Mouse (Mus musculus): Measurements from ENCODE around the gene Gm16451. TPM values are rescaled to one million over a fixed set of nuclear protein-coding genes. Genes with fewer than 3 reads are reported as not detected.
"Not testable (repeated sequence)": the region's sequence is repeated elsewhere in the genome, so short reads cannot be mapped to it uniquely, and the experiment has no call there.

The Gm16451 gene
- total RNA-seq (2021), result not detected
- long read RNA-seq, experiment 1, result 0 reads
- long read RNA-seq, experiment 2, result 0 reads

DNA sequence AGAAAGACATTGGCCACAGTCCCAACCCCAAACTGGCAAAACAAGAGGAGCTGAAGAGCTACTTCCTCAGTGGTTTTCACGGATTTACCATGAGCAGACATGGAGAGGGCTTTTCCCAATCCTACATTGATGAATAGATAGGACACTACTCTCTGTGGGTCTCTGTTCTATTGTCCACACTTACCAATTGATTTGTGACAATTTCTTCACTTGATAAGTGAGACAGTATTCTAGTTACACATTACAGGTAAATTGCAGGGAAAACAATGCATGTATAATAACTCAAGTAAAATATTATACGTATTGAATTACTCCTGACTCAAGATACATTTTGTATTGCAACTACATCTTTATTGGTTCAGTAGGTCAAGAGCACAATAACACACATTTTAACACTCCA lies at the start of gene Gm16451:
Gene Gm16451, minus strand, starts transcription at position 101 of the 400 bp plus-strand sequence.
- intact Hi-C loops (cut with DNase I; ENCODE audit: low total_unique reads); DNase-seq: not testable (repeated sequence)

DNA sequence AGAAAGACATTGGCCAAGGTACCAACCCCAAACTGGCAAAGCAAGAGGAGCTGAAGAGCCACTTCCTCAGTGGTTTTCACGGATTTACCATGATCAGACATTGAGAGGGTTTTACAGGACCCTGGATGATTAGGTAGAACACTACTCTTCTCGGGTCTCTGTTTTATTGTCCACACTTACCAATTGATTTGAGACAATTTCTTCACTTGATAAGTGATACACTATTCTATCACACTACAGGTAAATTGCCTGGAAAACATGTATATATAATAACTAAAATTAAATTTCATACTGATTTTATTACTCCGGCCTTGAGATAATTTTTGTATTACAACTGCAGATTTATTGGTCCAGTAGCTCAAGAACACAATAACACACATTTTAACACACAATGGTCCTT lies 45.9 kb upstream of the Gm16451 start, which contains the start of gene Vmn1r142:
Gene Vmn1r142, minus strand, starts transcription at position 101 of the 400 bp plus-strand sequence.
- intact Hi-C loops (cut with DNase I; ENCODE audit: low total_unique reads); DNase-seq: not testable (repeated sequence)

DNA sequence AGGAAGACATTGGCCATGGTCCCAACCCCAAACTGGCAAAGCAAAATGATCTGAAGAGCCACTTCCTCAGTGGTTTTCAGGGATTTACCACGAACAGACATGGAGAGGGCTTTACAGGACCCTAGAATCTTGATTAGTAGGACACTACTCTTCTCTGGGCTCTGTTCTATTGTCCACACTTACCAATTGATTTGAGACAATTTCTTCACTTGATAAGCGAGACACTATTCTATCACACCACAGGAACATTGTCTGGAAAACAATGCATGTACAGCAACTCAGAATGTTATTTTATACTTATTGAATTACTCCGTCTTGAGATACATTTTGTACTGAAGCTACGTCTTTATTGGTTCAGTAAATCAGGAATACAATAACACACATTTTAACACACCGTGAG lies 16.6 kb upstream of the Gm16451 start, which contains the start of gene Gm10666:
Gene Gm10666, minus strand, starts transcription at position 101 of the 400 bp plus-strand sequence.
- intact Hi-C loops (cut with DNase I; ENCODE audit: low total_unique reads); DNase-seq: not testable (repeated sequence)

DNA sequence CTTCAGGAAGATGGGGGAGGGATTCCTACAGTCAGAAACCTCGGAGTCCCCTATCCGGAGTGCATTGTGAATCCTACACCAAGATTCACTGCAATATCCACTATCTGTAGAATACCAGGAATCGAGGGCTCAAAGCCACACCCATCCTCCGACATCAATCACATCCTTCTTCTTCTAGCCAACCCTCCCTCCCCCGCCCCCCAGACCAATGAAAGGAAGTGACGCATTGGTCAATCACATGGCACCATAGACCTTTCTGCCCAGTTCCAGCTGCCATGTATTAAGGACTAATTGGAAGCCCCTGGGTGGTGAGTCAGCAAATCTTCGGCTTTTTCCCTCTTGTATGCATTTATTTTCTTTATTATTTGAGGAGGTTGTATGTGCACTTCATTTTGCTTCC lies 49.3 kb downstream of the Gm16451 start, which contains the start of gene Vmn1r139:
Gene Vmn1r139, plus strand, starts transcription at position 301 of the 400 bp plus-strand sequence.
- intact Hi-C loops (cut with DNase I; ENCODE audit: low total_unique reads); DNase-seq: not testable (repeated sequence)

Other genes with a start within 250 kb of the Gm16451 start
- not detected for gene Gm5891, start 197.0 kb downstream of the Gm16451 start, total RNA-seq (2021)
- not detected for gene Vmn1r137, start 123.7 kb downstream of the Gm16451 start, total RNA-seq (2021)
- not detected for gene Vmn1r138, start 89.3 kb downstream of the Gm16451 start, total RNA-seq (2021)
- gene Gm6176, start 61.9 kb downstream of the Gm16451 start, total RNA-seq (2021), result not detected
- gene Vmn1r139, start 49.2 kb downstream of the Gm16451 start, total RNA-seq (2021), result not detected
- not detected for gene Gm10666, start 16.5 kb upstream of the Gm16451 start, total RNA-seq (2021)
- gene Vmn1r142, start 45.8 kb upstream of the Gm16451 start, total RNA-seq (2021), result not detected
- gene Vmn1r143, start 71.1 kb upstream of the Gm16451 start, total RNA-seq (2021), result not detected
- not detected for gene Gm8653, start 83.0 kb upstream of the Gm16451 start, total RNA-seq (2021)
- not detected for gene Gm8453, start 111.2 kb upstream of the Gm16451 start, total RNA-seq (2021)
- not detected for gene Gm4187, start 211.5 kb upstream of the Gm16451 start, total RNA-seq (2021)